Mouse (Mus musculus) cerebellum, adult 18-20 months (tissue): ENCODE data around the gene Atad5.
"Not testable (repeated sequence)": the region's sequence is repeated elsewhere in the genome, so short reads cannot be mapped to it uniquely, and the experiment has no call there.

Experiments
- DNase-seq, 2 experiments: peaks; one replicate each; pipeline ENCODE4 v3.0.0; 2021

The Atad5 gene

GRCm38 (mm10) chr11:80088917-80089816 lies at the start of gene Atad5:
Gene Atad5, plus strand, starts transcription at chr11:80089400.
- DNase-seq = peak; percentile 86 to 95

DNA sequence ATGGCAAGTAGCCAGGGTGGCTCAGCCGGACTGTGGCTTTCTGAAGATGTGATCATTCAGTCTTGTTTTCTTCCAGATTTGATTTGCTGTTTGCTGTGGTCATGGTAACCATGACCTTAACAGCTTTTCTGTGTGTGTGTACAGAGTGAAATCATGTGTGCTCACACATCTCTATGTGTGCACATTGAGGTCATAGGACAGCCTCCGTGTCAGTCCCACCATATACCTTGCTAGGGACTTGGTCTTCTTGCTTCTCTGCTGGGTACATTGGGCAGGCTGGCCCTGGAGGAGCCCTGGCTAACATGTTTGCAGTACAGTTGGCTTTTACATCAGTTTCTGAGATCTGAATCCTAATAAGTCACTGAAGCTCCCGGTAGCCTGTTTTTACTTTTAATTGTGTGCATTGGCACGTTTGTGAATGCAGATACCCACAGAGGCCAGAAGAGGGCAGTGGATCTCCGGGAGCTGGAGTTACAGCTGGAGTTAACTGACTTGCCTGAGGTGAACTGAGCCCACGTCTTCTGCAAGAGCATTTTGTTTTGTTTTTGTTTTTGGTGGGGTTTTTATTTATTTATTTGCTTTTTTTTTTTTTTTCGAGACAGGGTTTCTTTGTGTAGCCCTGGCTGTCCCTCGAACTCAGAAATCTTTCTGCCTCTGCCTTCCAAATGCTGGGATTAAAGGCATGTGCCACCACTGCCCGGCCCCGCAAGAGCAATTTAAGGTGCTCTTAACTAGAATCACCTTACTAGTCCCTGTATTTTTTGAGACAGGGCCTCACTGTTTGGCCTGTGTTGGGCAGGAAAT lies 46.4 kb upstream of the Atad5 start:
- DNase-seq = peak; percentile 13 to 26

- no peak for DNase-seq
These were observed 45.8 kb upstream of the Atad5 start for GRCm38 (mm10) chr11:80043419-80043817.

DNA sequence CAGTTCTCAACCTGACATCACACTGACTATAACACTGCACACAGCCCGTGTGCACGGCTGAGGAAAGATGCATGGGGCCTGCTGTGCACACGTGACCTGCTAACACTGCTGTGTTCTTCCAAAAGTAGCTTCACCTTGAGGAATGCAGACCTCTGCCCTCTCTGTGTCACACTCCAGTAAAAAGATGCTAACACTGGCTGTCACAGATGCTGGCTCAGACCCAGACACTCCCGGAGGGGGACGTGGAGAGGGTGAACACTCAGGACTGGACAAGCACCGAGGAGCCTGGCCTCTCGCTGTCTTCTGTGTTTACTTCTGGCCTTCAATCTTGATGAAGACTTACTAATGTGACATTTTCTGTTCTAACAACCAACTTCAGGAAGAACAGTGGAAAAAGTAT lies 42.3 kb upstream of the Atad5 start:
- DNase-seq = no peak

DNA sequence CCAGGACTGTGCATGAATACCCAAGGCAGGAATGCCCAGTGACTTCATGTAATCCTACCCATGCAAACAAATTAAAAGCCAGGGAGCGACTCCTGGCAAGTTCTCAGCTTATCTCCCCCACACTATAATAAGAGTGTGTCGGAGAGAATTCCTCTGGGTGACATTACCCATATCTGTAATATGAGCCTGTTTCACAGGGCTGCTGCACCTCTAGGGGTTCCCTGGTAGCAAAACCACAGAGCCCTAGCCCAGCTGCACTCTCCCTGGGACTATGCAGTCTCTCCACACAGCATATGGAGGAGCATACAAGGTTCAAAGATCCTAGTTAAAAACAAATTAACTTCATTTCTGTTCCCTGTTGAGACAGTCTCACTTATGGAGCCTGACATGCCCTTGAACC lies 39.1 kb upstream of the Atad5 start:
- no peak for DNase-seq

DNA sequence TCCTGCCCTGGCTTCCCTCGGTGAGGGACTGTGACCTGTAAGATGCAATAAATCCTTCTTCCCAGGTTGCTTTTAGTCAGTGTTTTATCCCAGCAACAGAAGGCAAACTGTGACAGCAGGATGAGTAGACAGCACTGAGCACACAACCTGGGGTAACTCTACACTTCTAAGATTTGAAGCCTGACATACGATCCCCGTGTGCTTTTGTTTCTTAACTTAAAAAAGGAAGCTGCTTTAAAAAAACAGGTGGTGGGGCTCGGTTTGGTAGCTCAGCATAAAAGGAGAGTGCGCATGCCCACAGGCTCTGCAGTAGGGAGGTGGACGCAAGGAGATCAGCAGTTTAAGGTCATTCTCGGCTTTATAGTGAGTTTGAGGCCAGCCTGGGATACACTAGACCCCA lies 36.7 kb upstream of the Atad5 start:
- DNase-seq = no peak

- DNase-seq = no peak
These were observed 36.0 kb upstream of the Atad5 start for GRCm38 (mm10) chr11:80053171-80053570.

- DNase-seq = no peak
These were observed 34.5 kb upstream of the Atad5 start for GRCm38 (mm10) chr11:80054659-80055058.

DNA sequence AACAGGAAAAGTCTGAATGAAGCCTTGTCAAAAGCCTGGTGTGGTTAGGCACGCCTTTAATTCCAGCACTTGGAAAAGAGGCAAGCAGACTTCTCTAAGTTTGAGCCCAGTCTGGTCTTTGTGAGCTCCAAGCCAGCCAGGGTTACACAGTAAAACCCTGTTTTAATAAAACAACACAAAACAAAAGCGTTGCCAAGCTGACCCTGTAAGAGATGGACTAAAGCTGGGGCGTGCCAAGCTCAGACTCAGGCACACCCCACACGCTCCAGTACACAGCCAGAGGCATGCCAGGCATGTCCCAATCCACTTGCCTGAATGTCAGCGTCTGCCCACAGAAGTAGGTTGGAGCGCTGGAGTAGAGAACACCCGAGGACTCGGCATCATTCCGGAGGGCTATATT lies 33.1 kb upstream of the Atad5 start:
- DNase-seq = no peak

DNA sequence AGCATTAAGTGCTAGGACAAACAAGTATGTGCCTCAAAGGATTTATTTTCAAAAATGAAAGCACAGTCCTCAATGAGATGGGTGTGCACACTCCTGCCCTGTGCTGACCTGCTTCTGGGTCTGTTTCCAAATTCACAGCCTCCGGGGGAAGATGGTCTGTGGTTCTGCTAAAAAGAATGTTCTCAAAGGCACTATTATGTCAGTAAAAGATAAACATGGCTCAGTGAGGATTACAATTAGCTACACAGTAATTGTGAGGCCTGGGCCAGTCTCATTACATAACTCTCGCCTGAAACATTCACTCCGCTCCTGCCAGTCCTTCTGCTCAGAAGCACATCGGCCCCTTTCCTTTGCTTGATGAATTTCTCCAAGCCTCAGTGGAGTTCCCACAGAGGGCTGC lies 27.0 kb upstream of the Atad5 start:
- DNase-seq = peak in 1 of 2 experiments; percentile 15

DNA sequence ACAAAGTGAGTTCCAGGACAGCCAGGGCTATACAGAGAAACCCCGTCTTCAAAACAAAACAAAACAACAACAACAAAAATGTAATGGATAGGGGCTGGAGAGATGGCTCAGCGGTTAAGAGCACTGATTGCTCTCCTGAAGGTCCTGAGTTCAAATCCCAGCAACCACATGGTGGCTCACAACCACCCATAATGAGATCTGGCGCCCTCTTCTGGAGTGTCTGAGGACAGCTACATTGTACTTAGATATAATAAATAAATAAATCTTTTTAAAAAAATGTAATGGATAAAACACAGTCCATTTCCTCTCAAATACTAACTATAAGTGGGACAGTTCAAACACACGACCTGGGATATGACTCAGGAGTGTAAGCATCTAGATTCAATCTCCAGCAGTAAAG lies 22.8 kb upstream of the Atad5 start:
- DNase-seq = not testable (repeated sequence)

DNA sequence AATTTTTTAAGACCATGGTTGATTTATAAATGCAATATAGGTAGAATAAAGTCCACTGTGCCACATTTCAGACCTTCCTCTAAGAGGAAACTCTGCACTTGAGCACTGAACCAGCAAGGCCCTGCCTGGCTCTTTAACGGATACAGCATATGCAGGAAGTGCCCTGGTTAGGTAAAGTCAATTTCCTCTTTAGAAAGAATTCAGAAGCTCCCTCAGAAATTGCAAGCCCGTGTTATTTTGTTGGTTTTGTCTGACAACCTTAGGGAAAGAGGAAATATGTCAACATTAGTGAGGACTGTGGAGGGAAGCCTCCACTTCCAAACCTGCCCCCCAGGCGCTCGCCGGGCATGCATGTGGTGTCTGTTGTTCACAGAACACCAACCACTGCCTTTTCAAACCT lies 21.6 kb upstream of the Atad5 start:
- DNase-seq = no peak

GRCm38 (mm10) chr11:80069815-80070214 lies 19.4 kb upstream of the Atad5 start:
- no peak for DNase-seq

- DNase-seq = no peak
These were observed 18.2 kb upstream of the Atad5 start for GRCm38 (mm10) chr11:80071039-80071438.

GRCm38 (mm10) chr11:80072365-80072764 lies 16.8 kb upstream of the Atad5 start:
- DNase-seq = no peak

DNA sequence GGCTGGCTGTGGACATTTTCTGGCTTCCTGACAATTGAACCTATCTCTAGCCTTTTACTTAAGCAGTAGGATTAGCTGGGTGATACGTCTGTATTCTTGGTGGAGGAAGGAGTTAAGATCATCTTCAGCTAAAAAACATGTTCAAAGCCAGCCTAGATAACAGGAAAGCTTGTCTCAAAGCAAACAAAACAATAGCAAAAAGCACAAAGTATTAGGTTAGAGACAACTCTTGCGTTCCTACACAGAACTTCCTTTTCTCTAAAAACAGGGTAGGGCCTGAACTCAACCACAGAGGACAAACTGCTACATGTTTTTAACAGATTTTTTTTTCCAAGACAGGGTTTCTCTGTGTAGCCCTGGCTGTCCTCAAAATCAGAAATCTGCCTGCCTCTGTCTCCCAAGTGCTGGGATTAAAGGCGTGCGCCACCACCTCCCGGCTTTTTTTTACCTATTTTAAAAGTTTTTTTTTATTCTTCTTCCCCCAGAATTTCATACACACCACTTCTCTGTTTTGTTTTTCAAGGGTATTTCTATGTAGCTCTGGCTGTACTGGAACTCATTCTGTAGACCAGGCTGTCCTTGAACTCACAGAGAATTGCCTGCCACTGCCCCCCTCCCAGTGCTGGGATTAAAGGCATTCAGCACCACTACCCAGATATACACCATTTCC lies 13.5 kb upstream of the Atad5 start:
- DNase-seq = no peak

- DNase-seq = no peak
These were observed 11.2 kb upstream of the Atad5 start for GRCm38 (mm10) chr11:80077784-80078545.

- no peak for DNase-seq
These were observed 10.4 kb upstream of the Atad5 start for GRCm38 (mm10) chr11:80078831-80079230.

DNA sequence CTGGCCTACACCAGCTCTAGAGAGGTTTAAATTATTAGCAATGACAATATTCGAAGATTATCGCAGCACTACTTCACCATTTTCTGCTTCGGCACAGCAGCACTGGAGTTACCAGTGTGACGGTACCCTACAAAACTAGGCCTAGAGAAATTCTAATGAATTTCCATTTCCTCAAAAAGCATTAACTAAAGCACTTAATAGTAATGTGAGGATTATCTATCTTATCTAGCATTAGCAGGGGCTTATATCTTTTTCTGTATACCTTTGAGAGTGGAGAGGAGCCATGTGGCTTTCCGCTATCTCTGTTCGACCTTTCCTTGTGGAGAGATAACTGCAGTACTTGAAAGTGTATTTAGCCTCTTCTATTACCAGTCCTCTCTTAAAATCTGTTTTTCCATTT lies 9.4 kb upstream of the Atad5 start:
- no peak for DNase-seq

DNA sequence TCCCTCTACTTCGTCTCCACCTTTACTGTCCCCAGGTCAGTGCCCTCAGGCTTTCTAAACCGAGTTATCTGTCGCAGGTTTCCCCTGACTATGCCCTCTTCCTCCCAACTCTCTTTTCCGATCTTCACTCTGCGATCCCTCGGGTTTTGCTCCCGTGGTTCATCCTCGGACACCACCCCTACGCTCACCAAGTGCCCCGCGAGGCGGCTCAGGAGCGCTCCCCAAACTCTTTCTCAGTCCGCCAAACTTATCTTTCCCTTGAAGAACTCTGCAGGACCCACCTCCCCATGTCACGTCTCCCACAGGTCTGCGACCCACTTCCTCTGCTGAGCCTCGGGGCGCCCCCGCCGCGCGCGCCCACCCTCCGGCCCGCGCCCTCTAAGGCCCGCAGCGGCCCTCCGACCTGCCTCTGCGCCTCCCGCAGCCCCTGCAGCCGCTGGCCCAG lies 8.8 kb upstream of the Atad5 start:
- peak in 1 of 2 experiments; percentile 41 for DNase-seq

- peak; percentile 89 to 94 for DNase-seq
These were observed 8.1 kb upstream of the Atad5 start, which contains the start of gene Crlf3 for GRCm38 (mm10) chr11:80080826-80081728. Gene Crlf3, minus strand, starts transcription at chr11:80080991.
